Mouse (Mus musculus) hindbrain, embryonic 11.5 days (tissue): ENCODE results near the gene Pstpip1. TPM values are rescaled to one million over a fixed set of nuclear protein-coding genes. Genes with fewer than 3 reads are reported as not detected.
A peak's percentile ranks its signal among the peaks of the same experiment; 100 is the strongest.

Source experiments
- ATAC-seq: fragments of 200-750 bp; cut with Nextera tagmentation; 2 replicates; pipeline ENCODE4 v1.8.0; 2017; ENCODE audit warnings: mild to moderate bottlenecking, moderate TSS enrichment, moderate library complexity; ENCODE audit not compliant: low FRiP score
- DNase-seq: peaks from one replicate; pipeline ENCODE4 v3.0.0-alpha.2; 2015; ENCODE audit warnings: low spot score
- H3K27ac ChIP-seq: fragments of 300-500 bp; sonication (generic); 2 replicates; pipeline ENCODE4 v1.5.1; 2014; ENCODE audit warnings: mild to moderate bottlenecking, low read depth, low read length
- H3K27me3 ChIP-seq: fragments of 300-500 bp; sonication (generic); 2 replicates; pipeline ENCODE4 v1.6.1; 2014; ENCODE audit warnings: mild to moderate bottlenecking, low read length, moderate library complexity, mixed read lengths; ENCODE audit not compliant: control insufficient read depth, insufficient read depth
- H3K36me3 ChIP-seq: fragments of 300-500 bp; sonication (generic); 2 replicates; pipeline ENCODE4 v1.6.1; 2014; ENCODE audit warnings: mild to moderate bottlenecking, low read length, moderate library complexity, mixed read lengths; ENCODE audit not compliant: control insufficient read depth, insufficient read depth
- H3K4me1 ChIP-seq: fragments of 300-500 bp; sonication (generic); replicated peaks from 2 replicates; pipeline ENCODE4 v1.6.1; 2014; ENCODE audit warnings: low read length, mixed read lengths; ENCODE audit not compliant: control insufficient read depth, insufficient read depth
- H3K4me2 ChIP-seq: fragments of 300-500 bp; sonication (generic); replicated peaks from 2 replicates; pipeline ENCODE4 v1.6.1; 2014; ENCODE audit warnings: mild to moderate bottlenecking, low read depth, low read length
- H3K4me3 ChIP-seq: fragments of 300-500 bp; sonication (generic); 2 replicates; pipeline ENCODE4 v1.5.1; 2014; ENCODE audit warnings: low read depth, low read length
- H3K9ac ChIP-seq: fragments of 300-500 bp; sonication (generic); 2 replicates; pipeline ENCODE4 v1.6.1; 2014; ENCODE audit warnings: low read depth, low read length
- H3K9me3 ChIP-seq: fragments of 300-500 bp; sonication (generic); 2 replicates; pipeline ENCODE4 v1.6.1; 2016; ENCODE audit warnings: low read length; ENCODE audit not compliant: control insufficient read depth
- WGBS: fragments of 180-500 bp; shearing (Covaris S2); extraction: QIAGEN DNeasy Blood & Tissue Kit; methylation state at CpG from one replicate; pipeline ENCODE4 v1.1.7; 2014; 5-methylcytosine and 5-hydroxymethylcytosine counted together
- polyA plus RNA-seq: library from polyadenylated mRNA; unstranded; fragments of >200 nt; fragmentation: Nextera tagmentation; extraction: Ambion mirVana; gene quantifications from 2 replicates; pipeline ENCODE4 v1.2.1, GENCODE M21; 2014

The Pstpip1 gene
- polyA plus RNA-seq, 1 experiment from 2014 or later, result 0.19 TPM

GRCm38 (mm10) chr9:56097584-56098298 lies 8.0 kb downstream of the Pstpip1 start:
- Histone ChIP-seq H3K36me3 (no peaks in the 10 kb centered on the region), H3K4me3 (no peak overlapping the region), H3K4me1 (no peaks in the 10 kb centered on the region), H3K4me2 (no peak overlapping the region), H3K27ac (no peak overlapping the region), H3K27me3 (no peaks in the 10 kb centered on the region), H3K9me3 (no peaks in the 10 kb centered on the region), H3K9ac (no peak overlapping the region)
- WGBS, result 87% methylated on average over 4 of the region's 4 CpGs
- no peak for DNase-seq
- no peak for ATAC-seq

DNA sequence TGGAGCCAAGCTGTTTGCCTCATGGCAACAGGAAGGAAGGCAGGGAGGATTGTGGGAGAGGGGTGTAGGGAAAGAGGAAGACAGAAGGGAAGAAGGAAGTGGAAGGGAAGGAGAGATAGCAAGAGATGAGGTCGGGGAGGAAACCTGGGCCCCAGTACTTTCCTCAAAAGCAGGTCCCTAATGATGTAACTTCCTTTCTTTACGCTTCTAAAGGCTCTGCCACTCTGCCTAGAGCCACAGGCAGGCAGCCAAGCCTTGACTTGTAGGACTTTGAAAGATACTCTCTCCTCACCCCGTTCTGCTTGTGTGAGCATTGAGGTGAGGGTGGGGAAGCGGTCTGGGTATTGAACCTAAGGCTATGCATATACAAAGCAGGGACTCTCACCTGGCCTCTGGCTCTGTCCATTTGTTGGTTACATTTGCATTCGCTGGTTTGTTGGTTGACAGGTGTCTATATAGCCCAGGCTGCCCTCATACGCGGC lies 10.3 kb downstream of the Pstpip1 start:
- H3K4me3 ChIP-seq, result no peak overlapping the region

DNA sequence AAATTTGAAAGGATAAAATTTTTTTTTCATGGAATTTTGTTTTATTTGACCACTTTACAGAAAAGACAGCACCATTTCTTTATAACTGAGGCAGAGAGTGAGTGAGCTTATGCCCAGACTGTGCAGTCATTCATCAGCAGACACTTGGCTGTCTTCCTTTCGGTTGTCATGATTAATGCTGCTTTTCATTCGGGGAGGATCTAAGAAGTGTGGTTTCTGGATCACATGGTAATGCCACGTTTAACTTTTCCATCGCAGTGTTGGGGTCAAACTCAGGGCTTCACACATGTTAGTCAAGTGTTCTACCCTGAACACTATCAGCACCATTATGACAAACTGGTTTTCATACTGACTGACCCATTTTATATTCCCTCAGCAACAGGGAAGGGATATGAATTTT lies 11.3 kb downstream of the Pstpip1 start:
- Histone ChIP-seq H3K27ac (no peak overlapping the region), H3K4me1 (no peaks in the 10 kb centered on the region; the same call in 1 of the 2 replicates), H3K4me3 (no peak overlapping the region), H3K9me3 (no peaks in the 10 kb centered on the region), H3K36me3 (no peaks in the 10 kb centered on the region), H3K4me2 (no peak overlapping the region), H3K9ac (no peak overlapping the region), H3K27me3 (no peaks in the 10 kb centered on the region)
- DNase-seq (no peak), ATAC-seq (no peak)
- 53% methylated on average over 4 of the region's 4 CpGs for WGBS

More for the DNA sequence above, 10.3 kb downstream of the Pstpip1 start:
- no peaks in the 10 kb centered on the region for H3K9me3 ChIP-seq
- no peak overlapping the region for H3K9ac ChIP-seq
- no peak overlapping the region for H3K27ac ChIP-seq
- no peak overlapping the region for H3K4me2 ChIP-seq
- 87% methylated on average over 7 of the region's 7 CpGs for WGBS
- ATAC-seq (no peak), DNase-seq (no peak)
- no peaks in the 10 kb centered on the region for H3K27me3 ChIP-seq
- H3K4me1 ChIP-seq, result no peaks in the 10 kb centered on the region; the same call in 1 of the 2 replicates
- no peaks in the 10 kb centered on the region for H3K36me3 ChIP-seq

GRCm38 (mm10) chr9:56104921-56105320 lies 15.2 kb downstream of the Pstpip1 start:
- no peaks in the 10 kb centered on the region for H3K9me3 ChIP-seq
- WGBS, result 52% methylated on average over 7 of the region's 7 CpGs

DNA sequence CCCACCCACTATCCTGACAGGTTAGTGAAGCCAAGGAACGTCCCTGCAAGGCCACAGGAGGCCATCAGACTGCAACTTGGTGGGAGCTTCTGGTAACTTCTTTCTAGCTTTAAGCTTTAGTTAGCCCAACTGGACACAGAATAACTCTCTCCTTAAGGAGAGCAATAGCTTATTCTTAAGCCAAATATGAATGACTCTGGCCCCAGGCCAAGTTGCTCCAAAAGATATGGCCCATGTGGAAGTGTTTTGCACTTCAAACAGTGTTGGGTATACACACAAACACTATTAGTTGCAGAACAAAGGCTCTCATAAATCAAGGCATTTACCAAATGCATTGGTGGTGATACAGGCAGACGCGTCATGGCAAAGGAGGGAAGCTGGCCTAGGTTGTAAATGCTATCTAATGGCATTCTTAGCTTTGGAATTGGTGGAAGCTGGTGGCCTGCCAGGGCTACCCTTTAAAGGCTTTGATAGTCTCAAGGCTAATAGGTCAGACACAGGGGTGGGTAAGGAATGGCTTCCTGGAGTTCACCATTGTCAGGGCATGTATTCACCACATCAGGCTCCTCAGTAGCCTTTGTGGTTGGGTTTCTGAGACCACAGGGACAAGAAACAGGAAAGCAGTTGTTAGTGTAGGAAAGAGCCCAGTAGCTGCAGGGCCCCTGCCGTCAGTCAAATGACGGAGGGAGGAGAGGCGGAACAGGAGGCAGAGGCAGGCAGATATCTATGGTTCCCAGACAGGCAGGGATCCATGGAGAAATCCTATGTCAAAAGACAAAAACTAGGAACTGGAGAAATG lies 16.7 kb downstream of the Pstpip1 start:
- Histone ChIP-seq H3K4me1 (no peaks in the 10 kb centered on the region; the same call in 1 of the 2 replicates), H3K27me3 (no peaks in the 10 kb centered on the region), H3K9ac (no peak overlapping the region), H3K9me3 (no peaks in the 10 kb centered on the region), H3K4me3 (no peak overlapping the region), H3K4me2 (no peak overlapping the region), H3K27ac (no peak overlapping the region), H3K36me3 (no peaks in the 10 kb centered on the region)
- DNase-seq (no peak), ATAC-seq (no peak)
- WGBS, result 65% methylated on average over 6 of the region's 6 CpGs

More at GRCm38 (mm10) chr9:56104921-56105320, 15.2 kb downstream of the Pstpip1 start:
- Histone ChIP-seq H3K36me3 (no peaks in the 10 kb centered on the region), H3K27me3 (no peaks in the 10 kb centered on the region), H3K4me3 (no peak overlapping the region), H3K4me1 (no peaks in the 10 kb centered on the region; the same call in 1 of the 2 replicates), H3K27ac (no peak overlapping the region), H3K4me2 (no peak overlapping the region), H3K9ac (no peak overlapping the region)
- ATAC-seq (peak; percentile 47; the same call in 1 of the 2 replicates), DNase-seq (no peak)

- no peaks in the 10 kb centered on the region; the same call in 1 of the 2 replicates for H3K4me1 ChIP-seq
- ATAC-seq, result no peak
- H3K4me3 ChIP-seq, result no peak overlapping the region
- H3K9ac ChIP-seq, result no peak overlapping the region
- 74% methylated on average over 6 of the region's 6 CpGs for WGBS
- H3K27ac ChIP-seq, result no peak overlapping the region
- no peaks in the 10 kb centered on the region for H3K9me3 ChIP-seq
- no peaks in the 10 kb centered on the region for H3K36me3 ChIP-seq
- DNase-seq, result no peak
- H3K4me2 ChIP-seq, result no peak overlapping the region
- H3K27me3 ChIP-seq, result no peaks in the 10 kb centered on the region
Measured at GRCm38 (mm10) chr9:56107527-56107926, 17.8 kb downstream of the Pstpip1 start.

- ATAC-seq (no peak), DNase-seq (no peak)
- Histone ChIP-seq H3K9ac (no peak overlapping the region), H3K27me3 (no peaks in the 10 kb centered on the region), H3K4me1 (no peaks in the 10 kb centered on the region; the same call in 1 of the 2 replicates), H3K36me3 (no peaks in the 10 kb centered on the region), H3K9me3 (no peaks in the 10 kb centered on the region), H3K4me3 (no peak overlapping the region), H3K27ac (no peak overlapping the region), H3K4me2 (no peak overlapping the region)
- WGBS, result 91% methylated on average over 5 of the region's 5 CpGs
Measured at GRCm38 (mm10) chr9:56108174-56108573, 18.4 kb downstream of the Pstpip1 start.

DNA sequence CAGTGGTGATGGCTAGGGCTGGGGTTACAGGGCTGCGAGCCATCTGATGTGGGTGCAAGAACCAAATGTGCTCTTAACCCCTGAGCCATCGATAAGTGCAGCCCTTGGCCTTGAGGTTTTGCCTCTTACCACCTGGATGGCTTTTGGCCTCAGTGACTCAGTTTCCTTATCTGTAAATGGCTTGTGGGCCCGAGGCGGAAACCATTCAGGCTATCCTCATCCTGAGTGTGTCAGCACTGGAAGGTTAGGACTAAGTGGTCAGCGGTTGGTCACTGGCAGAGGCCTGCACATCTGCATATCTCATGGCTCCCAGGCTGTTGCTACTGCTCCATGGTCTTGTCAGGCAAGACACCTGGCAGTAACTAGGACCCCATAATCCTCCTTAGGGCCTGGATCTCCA lies 28.3 kb downstream of the Pstpip1 start:
- 81% methylated on average over 5 of the region's 5 CpGs for WGBS
- peaks cover 2% of the 10 kb centered on the region; the same call in 1 of the 2 replicates for H3K4me1 ChIP-seq
- DNase-seq (no peak), ATAC-seq (no peak)
- H3K4me3 ChIP-seq, result no peak overlapping the region
- no peak overlapping the region for H3K9ac ChIP-seq
- no peaks in the 10 kb centered on the region for H3K9me3 ChIP-seq
- H3K27ac ChIP-seq, result no peak overlapping the region
- H3K36me3 ChIP-seq, result no peaks in the 10 kb centered on the region
- H3K4me2 ChIP-seq, result no peak overlapping the region
- no peaks in the 10 kb centered on the region for H3K27me3 ChIP-seq
